Mouse (Mus musculus) retina, postnatal 1 day (tissue): ENCODE measurements around the gene Itm2c.
A peak's percentile ranks its signal among the peaks of the same experiment; 100 is the strongest.

Source experiments
- DNase-seq: peaks from one replicate; pipeline ENCODE4 v3.0.0-alpha.2; 2012

Itm2c gene

GRCm38 (mm10) chr1:85894231-85894747 lies at the start of gene Itm2c:
Gene Itm2c, plus strand, starts transcription at chr1:85894281.
- peak; percentile 90 for DNase-seq

GRCm38 (mm10) chr1:85844981-85845380 lies 49.1 kb upstream of the Itm2c start:
- no peak for DNase-seq

- no peak for DNase-seq
Measured at GRCm38 (mm10) chr1:85845476-85845875, 48.6 kb upstream of the Itm2c start.

- no peak for DNase-seq
Measured at GRCm38 (mm10) chr1:85849016-85849415, 45.1 kb upstream of the Itm2c start.

GRCm38 (mm10) chr1:85850851-85851250 lies 43.2 kb upstream of the Itm2c start:
- no peak for DNase-seq

- DNase-seq = peak; percentile 79
Measured at GRCm38 (mm10) chr1:85852996-85853689, 40.9 kb upstream of the Itm2c start.

GRCm38 (mm10) chr1:85853865-85854264 lies 40.2 kb upstream of the Itm2c start:
- no peak for DNase-seq

GRCm38 (mm10) chr1:85854475-85854874 lies 39.6 kb upstream of the Itm2c start:
- no peak for DNase-seq

- DNase-seq = no peak
Measured at GRCm38 (mm10) chr1:85856266-85856665, 37.8 kb upstream of the Itm2c start.

- no peak for DNase-seq
Measured at GRCm38 (mm10) chr1:85857261-85857754, 36.8 kb upstream of the Itm2c start.

- no peak for DNase-seq
Measured at GRCm38 (mm10) chr1:85864383-85864782, 29.7 kb upstream of the Itm2c start.

GRCm38 (mm10) chr1:85870001-85870400 lies 24.1 kb upstream of the Itm2c start:
- no peak for DNase-seq

- DNase-seq = no peak
Measured at GRCm38 (mm10) chr1:85870546-85870945, 23.5 kb upstream of the Itm2c start.

GRCm38 (mm10) chr1:85882003-85882402 lies 12.1 kb upstream of the Itm2c start:
- DNase-seq = no peak

- no peak for DNase-seq
Measured at GRCm38 (mm10) chr1:85887221-85887620, 6.9 kb upstream of the Itm2c start.

- DNase-seq = peak; percentile 69
Measured at GRCm38 (mm10) chr1:85894748-85895360, 773 bp downstream of the Itm2c start.

GRCm38 (mm10) chr1:85895391-85895837 lies 1.3 kb downstream of the Itm2c start:
- DNase-seq = peak; percentile 72

GRCm38 (mm10) chr1:85896110-85896509 lies 2.0 kb downstream of the Itm2c start:
- DNase-seq = no peak

- no peak for DNase-seq
Measured at GRCm38 (mm10) chr1:85896781-85897700, 3.0 kb downstream of the Itm2c start.

- DNase-seq = no peak
Measured at GRCm38 (mm10) chr1:85897901-85898760, 4.0 kb downstream of the Itm2c start.

- no peak for DNase-seq
Measured at GRCm38 (mm10) chr1:85898761-85899387, 4.8 kb downstream of the Itm2c start.

GRCm38 (mm10) chr1:85899388-85899761 lies 5.3 kb downstream of the Itm2c start:
- peak; percentile 32 for DNase-seq
